Comparison of ENCODE assay signal across 14 mouse cellular contexts in genomic region chr2:59424205-59424604, GRCm38 (mm10).
DNase-seq lines count a peak whose midpoint lies in the region; ATAC-seq and TF ChIP-seq lines count a peak whose summit lies in the region.
"Had no signal": no experiment of that assay in that cellular context is flagged by ENCODE, and none has a peak within 500 bp of the region (broad histone marks: within the 10 kb centered on the region; RNA-seq: fewer than 3 reads in every experiment).

No protein-coding gene starts in this region.

- no peaks in the 10 kb centered on the region for H3K9me3 ChIP-seq in hindbrain, embryonic 12.5 days (replicated peaks)
- no peaks in the 10 kb centered on the region for H3K9me3 ChIP-seq in hindbrain, embryonic 11.5 days (ENCODE audit: control insufficient read depth, low read length)
- H3K9me3 ChIP-seq in limb, embryonic 11.5 days (ENCODE audit: control insufficient read depth, low read length) = no peaks in the 10 kb centered on the region
- no peaks in the 10 kb centered on the region for H3K9me3 ChIP-seq in limb, embryonic 10.5 days (replicated peaks)
- H3K9me3 ChIP-seq in midbrain, embryonic 16.5 days (replicated peaks; ENCODE audit: control insufficient read depth, low read length, poor library complexity, severe bottlenecking) = no peaks in the 10 kb centered on the region
- no peaks in the 10 kb centered on the region for H3K9me3 ChIP-seq in midbrain, postnatal 0 days (ENCODE audit: low read length)
- H3K9me3 ChIP-seq: forebrain, embryonic 10.5 days; limb, embryonic 15.5 days; neural tube, embryonic 15.5 days had no signal

- WGBS in hindbrain, embryonic 12.5 days = 87% methylated on average over 2 of the region's 2 CpGs
- WGBS in hindbrain, embryonic 11.5 days = 73% methylated on average over 2 of the region's 2 CpGs
- WGBS in limb, embryonic 11.5 days = 77% methylated on average over 2 of the region's 2 CpGs
- WGBS in limb, embryonic 10.5 days = 76% methylated on average over 2 of the region's 2 CpGs
- 83% methylated on average over 2 of the region's 2 CpGs for WGBS in midbrain, embryonic 16.5 days
- 94% methylated on average over 2 of the region's 2 CpGs for WGBS in midbrain, postnatal 0 days

- 0 out of 2 replicates have a peak, but pooled peaks have one; percentile 33 for ATAC-seq in hindbrain, embryonic 12.5 days (ENCODE audit: low FRiP score)
- ATAC-seq in hindbrain, embryonic 11.5 days (ENCODE audit: low FRiP score) = no peak
- 0 out of 2 replicates have a peak, but pooled peaks have one; percentile 7 for ATAC-seq in limb, embryonic 11.5 days (ENCODE audit: insufficient number of reproducible peaks, low FRiP score, low TSS enrichment, low read depth)
- peak; percentile 23; the same call in 1 of the 2 replicates for ATAC-seq in midbrain, embryonic 16.5 days
- ATAC-seq in midbrain, postnatal 0 days (ENCODE audit: low FRiP score) = no peak

- no peak for TF ChIP-seq CTCF in midbrain, postnatal 0 days (IDR thresholded peaks at IDR 0.05)

- no peaks in the 10 kb centered on the region for H3K36me3 ChIP-seq in hindbrain, embryonic 12.5 days
- no peaks in the 10 kb centered on the region for H3K36me3 ChIP-seq in hindbrain, embryonic 11.5 days (ENCODE audit: control insufficient read depth, insufficient read depth, low read length)
- no peaks in the 10 kb centered on the region for H3K36me3 ChIP-seq in limb, embryonic 11.5 days (ENCODE audit: control insufficient read depth, insufficient read depth, low read length)
- no peaks in the 10 kb centered on the region for H3K36me3 ChIP-seq in limb, embryonic 10.5 days
- H3K36me3 ChIP-seq in midbrain, embryonic 16.5 days (ENCODE audit: control insufficient read depth, insufficient read depth, low read length) = no peaks in the 10 kb centered on the region
- H3K36me3 ChIP-seq in midbrain, postnatal 0 days (ENCODE audit: insufficient read depth, low read length) = no peaks in the 10 kb centered on the region
- H3K36me3 ChIP-seq: forebrain, embryonic 10.5 days; limb, embryonic 15.5 days; neural tube, embryonic 15.5 days had no signal

- no peak overlapping the region for H3K27ac ChIP-seq in hindbrain, embryonic 12.5 days
- H3K27ac ChIP-seq in hindbrain, embryonic 11.5 days (ENCODE audit: low read depth, low read length) = no peak overlapping the region
- H3K27ac ChIP-seq in limb, embryonic 11.5 days (replicated peaks; ENCODE audit: low read depth, low read length) = no peak overlapping the region
- H3K27ac ChIP-seq in limb, embryonic 10.5 days = no peak overlapping the region
- no peak overlapping the region for H3K27ac ChIP-seq in midbrain, embryonic 16.5 days (ENCODE audit: low read length)
- H3K27ac ChIP-seq in midbrain, postnatal 0 days (ENCODE audit: low read depth, low read length) = no peak overlapping the region
- H3K27ac ChIP-seq: forebrain, embryonic 10.5 days; limb, embryonic 15.5 days; neural tube, embryonic 15.5 days had no signal

- no peak overlapping the region for H3K4me2 ChIP-seq in hindbrain, embryonic 12.5 days (replicated peaks)
- no peak overlapping the region for H3K4me2 ChIP-seq in hindbrain, embryonic 11.5 days (replicated peaks; ENCODE audit: low read depth, low read length)
- H3K4me2 ChIP-seq in limb, embryonic 11.5 days (ENCODE audit: low read depth, severe bottlenecking) = no peak overlapping the region
- no peak overlapping the region for H3K4me2 ChIP-seq in midbrain, embryonic 16.5 days (ENCODE audit: low read length)
- no peak overlapping the region for H3K4me2 ChIP-seq in midbrain, postnatal 0 days (ENCODE audit: low read depth, low read length, poor library complexity, severe bottlenecking)
- H3K4me2 ChIP-seq: limb, embryonic 15.5 days; lung, embryonic 14.5 days; neural tube, embryonic 15.5 days had no signal

- no peaks in the 10 kb centered on the region for H3K4me1 ChIP-seq in hindbrain, embryonic 12.5 days
- no peaks in the 10 kb centered on the region for H3K4me1 ChIP-seq in hindbrain, embryonic 11.5 days (replicated peaks; ENCODE audit: control insufficient read depth, insufficient read depth, low read length)
- H3K4me1 ChIP-seq in limb, embryonic 11.5 days (ENCODE audit: control insufficient read depth, insufficient read depth, low read length) = peaks cover 5% of the 10 kb centered on the region; the same call in 1 of the 2 replicates
- H3K4me1 ChIP-seq in limb, embryonic 10.5 days = peaks cover 25% of the 10 kb centered on the region
- peaks cover 3% of the 10 kb centered on the region; the same call in 1 of the 2 replicates for H3K4me1 ChIP-seq in midbrain, embryonic 16.5 days (ENCODE audit: control insufficient read depth, insufficient read depth, low read length)
- no peaks in the 10 kb centered on the region for H3K4me1 ChIP-seq in midbrain, postnatal 0 days (ENCODE audit: insufficient read depth, low read length)
- H3K4me1 ChIP-seq: neural tube, embryonic 15.5 days had no signal

- no peaks in the 10 kb centered on the region for H3K27me3 ChIP-seq in hindbrain, embryonic 12.5 days
- H3K27me3 ChIP-seq in hindbrain, embryonic 11.5 days (ENCODE audit: control insufficient read depth, insufficient read depth, low read length) = no peaks in the 10 kb centered on the region
- H3K27me3 ChIP-seq in limb, embryonic 11.5 days (ENCODE audit: control insufficient read depth, insufficient read depth, low read length) = no peaks in the 10 kb centered on the region
- H3K27me3 ChIP-seq in limb, embryonic 10.5 days (ENCODE audit: low read depth, poor library complexity, severe bottlenecking) = no peaks in the 10 kb centered on the region
- no peaks in the 10 kb centered on the region for H3K27me3 ChIP-seq in midbrain, embryonic 16.5 days (ENCODE audit: control insufficient read depth, insufficient read depth, low read depth, low read length)
- no peaks in the 10 kb centered on the region for H3K27me3 ChIP-seq in midbrain, postnatal 0 days (ENCODE audit: insufficient read depth, low read length)
- H3K27me3 ChIP-seq: limb, embryonic 15.5 days; neural tube, embryonic 15.5 days had no signal

- H3K9ac ChIP-seq in hindbrain, embryonic 12.5 days = no peak overlapping the region
- H3K9ac ChIP-seq in hindbrain, embryonic 11.5 days (ENCODE audit: low read depth, low read length) = no peak overlapping the region
- no peak overlapping the region for H3K9ac ChIP-seq in limb, embryonic 11.5 days (ENCODE audit: low read length)
- no peak overlapping the region for H3K9ac ChIP-seq in midbrain, embryonic 16.5 days (ENCODE audit: low read depth, low read length)
- no peak overlapping the region for H3K9ac ChIP-seq in midbrain, postnatal 0 days (replicated peaks; ENCODE audit: low read length, poor library complexity, severe bottlenecking)
- H3K9ac ChIP-seq: limb, embryonic 15.5 days; lung, embryonic 14.5 days; neural tube, embryonic 15.5 days had no signal

- no peak for DNase-seq in hindbrain, embryonic 11.5 days (ENCODE audit: low spot score)
- no peak for DNase-seq in limb, embryonic 11.5 days (ENCODE audit: low spot score)
- no peak for DNase-seq in limb, embryonic 10.5 days (ENCODE audit: low spot score)
- DNase-seq in midbrain, postnatal 0 days (ENCODE audit: low spot score) = no peak
- DNase-seq in B cell, adult 2 months = no peak
- DNase-seq: cerebellum, adult 11 months; cerebellum, adult 9-11 months; gastrocnemius, postnatal 25 days had no signal

- H3K4me3 ChIP-seq in hindbrain, embryonic 12.5 days = no peak overlapping the region
- no peak overlapping the region for H3K4me3 ChIP-seq in hindbrain, embryonic 11.5 days (ENCODE audit: low read depth, low read length)
- H3K4me3 ChIP-seq in limb, embryonic 11.5 days (ENCODE audit: low read depth, low read length) = no peak overlapping the region
- no peak overlapping the region for H3K4me3 ChIP-seq in limb, embryonic 10.5 days
- H3K4me3 ChIP-seq in midbrain, embryonic 16.5 days (ENCODE audit: low read depth, low read length) = no peak overlapping the region
- no peak overlapping the region for H3K4me3 ChIP-seq in midbrain, postnatal 0 days (ENCODE audit: low read depth, low read length)
- H3K4me3 ChIP-seq: forebrain, embryonic 10.5 days; limb, embryonic 15.5 days; neural tube, embryonic 15.5 days had no signal

Comparison
In these comparisons a context has a peak if more than half of its experiments do, and no peak if none do; other contexts are left out.
1. ATAC-seq: peak in hindbrain, embryonic 12.5 days (single experiment), limb, embryonic 11.5 days (single experiment) and midbrain, embryonic 16.5 days (single experiment); none in hindbrain, embryonic 11.5 days (single experiment) and midbrain, postnatal 0 days (single experiment).